Mouse (Mus musculus) kidney, postnatal 4 days (tissue): ENCODE data around the gene Fanci.

Experiments used
- DNase-seq, 2 experiments: peaks; one replicate each; pipeline ENCODE4 v3.0.0; 2021; ENCODE audit warnings: mixed read lengths in 2 of 2

Gene Fanci

DNA sequence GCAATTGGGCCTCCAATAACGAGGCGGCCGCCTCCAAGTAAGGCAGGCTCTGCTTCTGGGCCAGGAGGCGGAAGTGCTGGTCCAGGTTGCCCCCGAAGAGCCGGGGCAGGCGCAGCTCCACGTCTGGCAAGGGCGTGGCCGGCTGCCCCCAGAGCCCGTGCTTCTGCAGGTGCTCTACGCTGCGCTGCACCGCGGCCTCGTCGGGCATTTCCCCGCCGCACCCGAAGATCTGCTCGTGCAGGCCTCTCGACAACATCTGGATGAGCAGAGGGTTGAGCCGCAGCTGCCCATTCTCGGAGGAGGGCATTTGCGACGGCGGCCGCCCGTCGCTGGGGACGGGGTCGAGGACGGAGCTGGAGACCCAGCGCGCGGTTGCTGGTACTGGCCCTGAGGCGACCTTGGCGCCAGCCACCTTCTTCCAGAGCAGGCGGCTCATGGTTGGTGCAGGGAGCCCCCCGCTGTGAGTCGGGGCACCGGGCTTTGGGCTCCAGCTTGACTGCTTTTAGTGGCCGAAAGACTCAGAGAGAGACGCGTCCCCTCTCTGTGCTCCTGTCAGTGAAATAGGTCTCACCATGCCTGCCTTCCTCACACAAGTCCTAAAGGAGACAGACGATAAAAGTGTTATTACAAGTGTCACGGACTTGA, 73.2 kb downstream of the Fanci start:
- peak; percentile 21 to 48 for DNase-seq

DNA sequence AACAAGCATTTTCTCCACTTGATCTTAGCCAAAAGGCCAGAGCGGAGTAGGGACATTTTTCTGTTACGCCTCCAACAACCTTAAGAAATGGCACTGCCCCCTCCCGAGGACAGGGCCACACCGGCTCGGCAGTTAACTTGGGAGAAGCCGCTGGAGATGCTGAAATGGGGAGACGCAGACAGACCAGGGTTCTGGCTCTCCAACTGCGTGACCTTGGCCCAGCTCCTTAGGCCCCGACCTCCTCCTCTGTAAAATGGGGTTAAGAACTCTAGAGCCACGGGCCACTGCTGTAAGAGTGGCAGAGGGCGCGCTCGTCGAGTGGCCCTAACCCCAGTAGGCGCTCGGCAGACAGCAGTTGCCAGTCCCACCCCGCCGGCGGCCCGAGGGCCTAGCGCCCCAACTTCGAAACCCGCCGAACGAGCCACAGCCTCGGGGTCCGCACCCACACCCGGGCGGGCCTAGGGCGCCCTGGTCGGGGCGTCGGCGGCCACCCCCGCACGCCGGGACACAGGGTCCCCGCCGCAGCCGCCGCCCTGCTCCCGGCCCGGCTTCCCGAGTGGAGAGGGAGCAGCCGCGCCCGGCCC, 73.8 kb downstream of the Fanci start:
- DNase-seq, result no peak

DNA sequence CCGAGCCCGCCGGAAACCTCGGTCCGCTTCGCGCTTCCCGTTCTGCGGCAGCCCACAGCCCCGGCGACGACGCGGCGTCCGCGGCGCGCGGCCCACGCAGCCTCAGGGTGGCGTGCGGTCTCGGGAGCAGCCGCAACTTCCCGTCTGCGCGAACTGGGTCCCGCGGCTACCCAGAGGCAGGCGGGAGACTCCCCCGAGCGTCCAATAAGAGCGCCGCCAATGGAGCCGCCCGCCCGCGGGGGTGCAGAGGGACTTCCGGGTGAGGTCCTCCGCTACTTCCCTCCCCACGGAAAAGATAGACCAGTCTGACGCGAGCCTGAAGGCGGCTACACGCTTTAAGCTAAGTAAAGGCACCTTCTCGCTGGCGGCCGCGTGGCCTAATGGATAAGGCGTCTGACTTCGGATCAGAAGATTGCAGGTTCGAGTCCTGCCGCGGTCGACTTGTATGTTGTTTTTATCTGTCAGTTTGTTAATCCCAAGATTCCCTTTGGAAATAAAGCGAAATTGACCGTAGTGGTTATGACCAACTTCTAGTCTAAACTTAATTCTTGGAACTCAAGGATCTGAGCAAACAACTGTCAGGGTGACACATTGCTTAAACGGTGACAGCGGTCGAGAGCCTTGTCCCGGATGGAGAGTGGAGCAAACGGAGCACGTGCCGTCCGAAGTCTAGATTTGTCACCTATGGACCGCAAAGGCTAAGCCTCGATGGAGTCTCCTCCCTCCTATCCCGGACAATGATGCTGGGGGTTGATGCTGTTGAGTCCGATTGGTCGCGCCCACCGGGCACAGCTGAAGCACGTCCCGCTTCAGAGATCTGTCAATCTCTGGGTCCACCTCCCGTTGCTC, 74.5 kb downstream of the Fanci start, which contains the start of gene Polg:
Polg (minus strand) TSS at position 310 of the 849 bp plus-strand sequence.
- DNase-seq, result peak; percentile 98 to 99

DNA sequence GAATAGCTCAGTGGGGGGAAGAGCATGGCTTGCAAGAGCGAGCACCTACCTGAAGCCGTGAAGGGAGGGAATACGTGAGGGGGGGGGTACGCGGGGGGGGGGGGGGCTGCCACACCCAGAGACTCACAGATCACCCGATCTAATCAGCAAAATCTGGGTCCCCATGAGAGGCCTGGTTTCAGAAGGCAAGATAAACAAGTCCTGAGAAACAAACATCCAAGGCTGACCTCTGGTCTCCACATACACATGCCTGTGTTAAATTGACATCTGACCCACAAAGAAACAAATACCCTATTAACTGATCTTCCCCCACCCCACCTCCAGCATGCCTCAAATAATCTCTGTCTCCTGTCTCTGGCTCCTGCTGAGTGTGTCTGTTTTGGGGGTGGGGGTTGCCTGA, 76.2 kb downstream of the Fanci start:
- DNase-seq, result no peak

DNA sequence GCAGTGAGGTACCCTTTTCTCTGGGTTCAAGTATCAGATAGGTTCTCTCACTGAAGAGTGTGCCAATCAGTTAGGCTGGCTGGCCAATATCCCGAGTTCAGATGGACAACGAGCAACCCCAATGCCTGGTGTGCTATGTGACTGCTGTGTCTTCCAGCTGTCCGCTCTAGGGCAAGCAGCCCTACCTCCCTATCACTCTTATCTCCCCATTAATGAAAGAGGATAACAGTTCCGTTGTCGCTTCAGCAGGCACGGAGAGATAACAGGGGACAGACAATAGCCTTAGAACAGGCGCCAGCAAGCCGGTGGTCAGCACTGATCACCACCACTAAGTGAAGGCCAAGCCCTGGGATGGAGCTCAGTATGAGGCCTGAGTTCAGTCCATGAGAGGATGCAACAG, 77.3 kb downstream of the Fanci start:
- DNase-seq, result no peak

DNA sequence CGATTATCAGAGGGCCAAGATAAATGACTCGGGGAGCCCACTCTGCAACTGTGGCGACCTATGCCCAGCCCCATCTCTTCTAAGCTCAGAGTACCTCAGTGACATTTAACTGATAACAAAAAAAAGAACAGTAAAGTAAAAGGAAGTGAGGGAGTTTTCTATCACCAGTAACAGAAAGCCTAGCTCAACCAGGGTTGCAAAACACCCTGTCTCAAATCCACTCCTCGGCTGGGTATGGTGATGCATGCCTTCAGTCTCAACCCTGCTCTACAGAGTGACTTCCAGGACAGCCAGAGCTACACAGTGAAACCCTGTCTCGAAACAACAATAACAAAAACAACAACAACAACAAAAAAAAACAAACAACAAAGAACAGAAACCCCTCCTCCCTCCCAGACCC, 78.0 kb downstream of the Fanci start:
- DNase-seq, result no peak

DNA sequence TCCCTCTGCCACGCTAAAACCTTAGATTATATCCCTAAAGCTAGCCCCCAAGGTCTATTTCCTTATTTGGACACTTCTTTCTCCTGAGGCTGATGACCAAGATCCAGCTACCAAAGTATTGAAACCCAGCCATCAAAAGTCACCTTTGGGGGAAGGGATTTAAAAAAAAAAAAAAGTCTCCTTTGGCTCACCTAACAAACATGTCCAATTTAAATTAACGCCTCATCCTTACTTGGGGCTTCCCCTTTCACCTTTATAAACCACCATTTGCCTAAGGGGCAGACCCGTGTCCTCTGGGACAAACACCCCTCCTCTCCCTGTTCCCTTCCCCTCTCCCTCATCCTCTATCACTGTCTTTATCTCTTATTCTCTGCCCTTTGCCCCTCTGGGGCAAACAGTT, 79.0 kb downstream of the Fanci start:
- no peak for DNase-seq

DNA sequence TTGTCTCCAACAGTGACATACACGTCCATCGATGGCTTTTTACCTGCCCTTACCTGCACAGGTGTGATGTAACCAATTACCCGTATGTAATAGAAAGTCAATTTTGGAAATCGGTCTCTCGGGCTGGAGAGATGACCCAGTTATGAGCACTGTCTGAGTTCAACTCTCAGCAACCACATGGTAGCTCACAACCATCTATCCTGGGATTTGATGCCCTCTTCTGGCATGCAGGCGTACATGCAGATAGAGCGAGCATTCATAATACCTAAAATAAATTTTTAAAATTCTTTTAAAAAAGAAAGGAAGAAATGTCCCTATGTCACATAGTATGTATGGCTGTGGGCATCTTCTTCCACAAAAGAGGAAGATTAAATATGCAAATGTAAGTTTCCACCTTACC, 79.7 kb downstream of the Fanci start:
- no peak for DNase-seq

DNA sequence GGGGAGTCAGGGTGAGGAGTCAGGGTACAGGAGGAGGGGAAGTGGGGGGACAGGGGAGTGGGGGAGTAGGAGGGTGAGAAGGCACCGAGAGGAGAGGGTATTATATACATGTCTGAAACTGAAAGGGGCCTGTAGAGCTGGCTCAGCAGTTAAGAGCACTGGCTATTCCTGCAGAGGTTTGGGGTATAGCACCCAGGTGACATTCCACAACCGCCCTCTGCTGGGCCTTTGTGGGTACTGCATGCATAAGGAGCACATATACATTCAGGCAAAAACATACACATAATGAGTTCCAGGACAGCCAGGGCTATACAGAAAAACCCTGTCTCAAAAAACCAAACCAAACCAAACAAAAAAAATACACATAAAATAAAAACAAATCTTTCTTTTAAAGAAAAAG, 81.1 kb downstream of the Fanci start:
- peak in 1 of 2 experiments; percentile 33 for DNase-seq

DNA sequence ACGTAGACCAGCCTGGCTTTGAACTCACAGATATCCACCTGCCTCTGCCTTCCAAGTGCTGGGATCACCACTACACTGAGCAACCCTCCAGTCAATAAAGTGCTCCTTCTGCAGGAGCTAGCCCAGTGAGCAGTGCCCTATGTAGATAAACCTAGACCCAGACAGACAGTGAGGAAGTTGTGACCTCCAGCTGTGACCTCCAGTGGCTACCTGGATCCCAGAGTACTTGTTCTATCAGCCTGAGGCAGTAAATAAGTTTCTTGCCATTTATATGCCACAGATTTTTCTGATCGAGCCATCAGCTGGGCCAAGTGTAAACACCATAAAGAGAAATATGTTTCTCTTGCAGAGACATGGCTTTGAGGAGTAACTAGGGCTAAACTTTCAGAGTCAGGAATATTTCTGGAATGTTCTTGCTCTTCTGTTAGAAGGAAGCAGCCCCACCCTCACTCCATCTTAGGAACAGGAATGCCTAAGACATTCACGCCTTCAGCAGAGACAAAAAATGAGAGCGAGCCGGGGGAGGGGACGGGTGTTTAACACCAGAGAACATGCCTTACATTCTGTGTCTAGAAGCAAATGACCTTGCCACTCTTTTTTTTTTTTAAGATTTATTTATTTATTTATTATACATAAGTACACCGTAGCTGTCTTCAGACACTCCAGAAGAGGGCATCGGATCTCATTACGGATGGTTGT, 81.9 kb downstream of the Fanci start:
- no peak for DNase-seq

DNA sequence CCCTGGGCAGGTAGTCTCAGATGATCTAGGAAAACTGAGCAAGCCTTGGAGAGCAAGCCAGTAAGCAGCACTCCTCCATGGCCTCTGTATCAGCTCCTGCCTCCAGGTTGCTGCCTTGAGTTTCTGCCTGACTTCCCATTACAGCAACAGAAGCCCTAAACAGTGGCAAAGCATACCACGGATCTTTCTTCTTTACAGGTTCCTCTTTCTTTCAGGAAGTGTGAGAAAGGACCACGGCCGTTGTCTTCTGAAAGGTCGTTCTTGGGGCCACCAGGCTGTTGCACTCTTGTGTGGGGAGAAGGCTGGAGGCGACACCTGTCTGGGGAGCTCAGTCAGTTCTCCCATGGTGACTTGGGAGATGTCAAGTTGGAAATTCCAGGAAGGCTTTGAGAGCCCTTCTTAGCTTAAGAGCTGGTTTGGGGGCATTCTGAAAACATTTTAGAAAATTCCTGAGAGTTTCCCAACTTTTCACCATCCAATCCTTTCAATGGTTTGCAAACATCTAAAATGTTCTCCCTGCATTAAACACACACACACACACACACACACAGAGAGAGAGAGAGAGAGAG, 83.2 kb downstream of the Fanci start:
- no peak for DNase-seq

DNA sequence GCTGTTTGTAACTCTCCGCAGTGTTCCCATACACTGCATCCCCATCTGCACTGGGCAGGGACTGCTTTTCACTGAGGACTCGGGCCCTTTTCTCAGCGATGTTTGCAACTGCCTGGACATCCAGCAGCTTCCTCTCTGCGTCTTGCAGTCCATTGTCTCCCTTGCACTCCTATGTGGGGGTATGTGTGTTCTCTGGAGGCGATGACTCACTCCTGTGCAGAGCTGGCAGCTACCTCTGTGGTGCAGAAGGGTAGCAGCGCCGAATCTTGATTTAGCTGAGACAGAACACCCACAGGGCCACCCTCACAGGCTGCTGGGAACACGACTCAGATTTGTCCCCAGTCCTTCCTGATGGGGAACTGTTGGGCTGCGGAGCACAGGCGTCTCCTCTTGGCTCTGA, 94.8 kb downstream of the Fanci start:
- no peak for DNase-seq

DNA sequence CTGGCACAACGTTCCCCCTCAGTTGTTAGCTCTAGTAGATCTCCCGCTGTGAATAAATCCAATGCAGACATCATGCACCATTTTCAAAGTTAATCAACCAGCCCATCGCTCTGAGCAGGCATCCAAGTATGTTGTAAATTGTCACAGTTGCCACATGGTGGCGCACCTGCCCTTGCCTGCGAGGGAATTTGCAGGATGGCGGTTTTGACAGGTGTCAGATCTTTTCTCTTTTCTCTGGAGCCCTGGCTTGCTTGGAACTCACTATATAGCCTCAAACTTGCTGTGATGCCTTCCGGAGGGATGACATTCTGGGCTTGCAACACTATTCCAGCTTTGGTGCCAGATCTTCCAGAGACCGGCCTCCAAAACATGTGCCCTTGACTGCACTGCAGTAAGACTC, 102.2 kb downstream of the Fanci start:
- peak; percentile 74 for DNase-seq

DNA sequence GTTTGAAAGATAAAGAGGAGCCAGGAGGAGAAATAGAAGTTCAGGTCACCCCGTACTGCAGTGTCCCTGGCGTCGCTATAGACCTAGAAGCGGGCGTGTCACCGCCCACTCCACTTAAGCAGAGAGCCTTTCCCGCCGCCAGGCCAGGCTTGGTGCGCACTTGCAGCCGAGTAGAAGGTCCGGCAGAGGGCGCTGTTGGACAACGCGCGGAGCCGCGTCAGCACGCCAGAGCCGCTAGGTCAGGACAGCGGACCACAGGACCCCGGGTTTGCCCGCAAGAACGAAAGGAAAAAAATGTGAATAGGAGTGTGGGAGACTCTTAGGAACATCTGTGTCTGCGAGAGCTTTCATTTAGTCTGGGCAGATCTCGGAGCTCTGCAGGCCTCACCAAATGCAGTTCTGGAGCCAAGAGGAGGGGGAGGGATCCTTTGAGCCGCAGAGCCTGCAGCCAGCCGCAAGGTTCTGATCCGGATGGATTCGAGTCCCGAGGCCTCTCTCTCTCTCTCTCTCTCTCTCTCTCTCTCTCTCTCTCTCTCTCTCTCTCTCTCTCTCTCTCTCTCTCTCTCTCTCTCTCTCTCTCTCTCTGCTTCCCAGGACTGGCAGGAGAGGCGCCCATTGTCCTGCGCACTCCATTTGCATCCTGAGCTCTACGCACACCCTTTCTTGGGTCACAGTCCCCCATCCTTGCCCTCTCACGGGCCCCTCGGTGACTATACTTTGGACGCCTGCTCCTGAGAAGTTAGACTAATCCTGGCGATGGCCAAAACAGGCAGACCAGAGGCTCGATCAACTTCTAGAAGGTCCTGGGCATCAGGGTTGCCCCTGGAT, 104.5 kb downstream of the Fanci start:
- peak; percentile 93 to 94 for DNase-seq

DNA sequence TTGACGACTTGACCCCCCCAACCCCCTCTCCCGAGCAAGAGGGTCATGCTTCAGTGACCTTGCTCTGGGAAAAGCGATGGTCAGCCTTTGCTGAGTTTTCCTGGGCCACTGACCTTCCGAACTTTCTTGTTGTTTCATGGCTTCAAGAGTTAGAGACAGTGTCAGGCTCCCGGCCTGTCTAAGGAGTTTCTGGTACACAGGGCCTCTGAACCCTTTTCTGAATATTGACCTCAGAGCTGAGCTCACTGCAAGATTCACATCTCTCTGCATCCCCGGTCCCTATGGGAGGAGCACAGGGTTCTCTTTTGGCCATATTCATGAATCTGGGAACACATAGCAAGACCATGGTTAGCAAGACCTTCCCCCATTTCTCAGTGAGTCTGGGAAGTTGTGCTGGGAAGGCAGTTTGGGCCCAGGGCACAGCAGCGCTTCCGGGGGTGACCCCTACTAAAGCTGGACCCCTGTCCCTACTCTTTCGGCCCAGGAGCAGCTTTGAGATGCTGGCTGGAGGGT, 105.1 kb downstream of the Fanci start:
- DNase-seq, result no peak

DNA sequence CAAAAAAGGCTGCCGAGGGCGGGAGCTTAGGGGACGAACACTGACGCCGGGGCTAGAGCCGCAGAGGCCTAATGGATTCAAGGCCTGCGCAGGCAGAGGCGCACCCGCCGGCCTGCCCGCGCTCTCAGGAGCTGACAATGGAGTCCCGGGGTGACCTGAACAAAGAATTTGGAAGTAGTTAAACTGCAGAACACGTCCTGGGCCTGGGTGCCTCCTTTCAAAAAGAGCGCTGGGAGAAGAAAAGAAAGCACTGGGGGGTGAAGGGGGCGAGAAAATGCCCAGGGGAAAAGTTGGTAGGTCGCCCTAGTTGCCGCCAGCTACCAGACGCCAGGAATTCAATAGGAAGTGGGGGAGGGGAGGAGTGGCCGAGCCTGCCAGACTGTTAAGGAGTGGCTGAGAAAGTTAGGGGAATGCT, 106.0 kb downstream of the Fanci start:
- no peak for DNase-seq

DNA sequence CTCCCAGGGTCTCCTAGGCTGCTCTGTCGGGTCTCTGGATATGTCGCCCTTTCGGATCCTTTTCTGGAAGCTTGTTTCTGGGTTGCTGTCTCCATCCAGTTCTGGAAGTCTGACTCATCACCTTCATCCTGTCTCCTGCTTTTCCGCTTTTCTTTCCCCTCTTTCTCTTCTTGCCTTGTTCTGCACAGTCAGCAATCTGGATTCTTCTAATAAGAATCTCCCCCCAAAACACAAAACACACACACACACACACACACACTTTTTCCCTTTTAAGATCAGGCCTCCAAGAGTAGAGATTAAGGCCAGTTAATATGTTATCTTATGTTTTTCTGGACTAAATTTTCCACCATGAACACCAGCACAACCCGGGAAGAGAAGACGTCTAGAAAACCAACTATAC, 106.6 kb downstream of the Fanci start:
- DNase-seq, result no peak

DNA sequence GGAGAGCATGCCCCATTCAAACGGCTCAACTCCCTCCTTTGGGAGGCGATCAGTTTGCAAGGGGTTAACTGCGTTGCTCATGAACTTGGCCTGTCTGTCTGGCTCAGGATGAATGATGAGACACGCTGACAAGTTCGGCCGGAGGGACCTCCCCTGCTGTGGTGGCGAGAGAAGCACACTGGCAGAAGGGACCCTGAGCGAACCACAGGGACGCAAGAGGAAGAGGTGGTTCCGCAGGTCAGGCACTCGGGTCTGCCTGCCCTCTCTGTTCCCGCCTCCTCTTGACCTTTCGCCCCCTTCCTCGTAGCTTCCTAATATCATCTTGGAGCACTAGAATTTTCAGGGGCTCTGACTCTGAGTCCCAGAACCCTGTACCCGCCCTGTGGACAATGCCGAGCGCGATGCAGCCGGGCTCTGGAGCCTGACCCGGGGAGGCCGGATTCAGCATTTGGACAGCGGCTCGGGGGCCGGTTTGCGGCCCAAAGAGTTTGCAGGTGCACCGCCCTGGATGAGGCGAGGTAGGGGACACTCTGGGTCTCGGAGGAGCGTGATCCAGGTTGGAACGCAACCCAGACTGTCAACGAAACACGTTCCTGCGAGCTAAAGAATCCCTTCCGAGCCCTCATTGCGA, 107.4 kb downstream of the Fanci start:
- peak; percentile 83 to 84 for DNase-seq
